Mouse (Mus musculus) induced T-regulatory cell, adult 2 months (primary cell): Measurements from ENCODE around the gene Gm13089.
"Not testable (repeated sequence)": the region's sequence is repeated elsewhere in the genome, so short reads cannot be mapped to it uniquely, and the experiment has no call there.

Experiments
- DNase-seq: peaks from one replicate; pipeline ENCODE4 v3.0.0-alpha.2; 2012; ENCODE audit warnings: low read depth

Gene Gm13089

DNA sequence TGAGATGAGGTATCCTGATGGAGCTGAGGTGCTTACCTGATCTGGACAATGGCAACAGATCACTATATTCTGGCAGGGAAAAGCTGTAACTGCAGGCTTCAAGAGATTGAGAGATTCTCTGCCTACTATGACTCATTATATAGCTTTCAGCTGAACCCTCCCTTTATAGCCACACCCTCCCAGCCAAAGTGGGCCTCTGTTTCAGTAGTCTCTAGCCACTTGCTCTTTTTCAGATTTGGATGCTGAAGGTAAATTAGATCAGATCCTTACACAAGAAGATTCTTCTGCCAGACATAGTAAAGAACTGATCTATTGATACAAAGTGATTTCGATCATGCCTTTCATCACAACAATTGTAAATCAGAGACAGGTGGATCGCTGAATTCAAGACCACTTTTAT is at the start of gene Gm13089:
Gm13089 (minus strand) TSS at position 101 of the 400 bp plus-strand sequence.
- DNase-seq: no peak

DNA sequence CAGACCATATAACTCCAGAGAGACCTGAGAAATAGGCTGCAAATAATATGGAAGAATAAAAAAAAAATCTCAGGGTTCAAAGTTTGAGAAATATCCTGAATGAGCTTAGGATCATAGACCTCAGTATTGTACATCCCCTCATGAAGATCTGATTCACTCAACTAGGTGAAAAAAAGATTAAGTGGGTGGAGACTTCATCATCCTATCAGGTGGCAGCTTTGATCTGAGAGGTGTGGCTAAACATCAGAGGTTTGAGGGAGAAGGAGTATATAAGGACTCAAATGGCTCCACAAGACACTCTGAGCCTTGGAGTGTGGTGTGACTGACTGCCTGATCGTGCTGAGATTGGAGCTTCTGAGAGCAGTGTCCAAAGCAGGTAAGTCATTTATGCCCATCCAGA is 16.6 kb upstream of the Gm13089 start, which contains the start of gene Gm13078:
Gm13078 (plus strand) TSS at position 301 of the 400 bp plus-strand sequence.
- DNase-seq: no peak

DNA sequence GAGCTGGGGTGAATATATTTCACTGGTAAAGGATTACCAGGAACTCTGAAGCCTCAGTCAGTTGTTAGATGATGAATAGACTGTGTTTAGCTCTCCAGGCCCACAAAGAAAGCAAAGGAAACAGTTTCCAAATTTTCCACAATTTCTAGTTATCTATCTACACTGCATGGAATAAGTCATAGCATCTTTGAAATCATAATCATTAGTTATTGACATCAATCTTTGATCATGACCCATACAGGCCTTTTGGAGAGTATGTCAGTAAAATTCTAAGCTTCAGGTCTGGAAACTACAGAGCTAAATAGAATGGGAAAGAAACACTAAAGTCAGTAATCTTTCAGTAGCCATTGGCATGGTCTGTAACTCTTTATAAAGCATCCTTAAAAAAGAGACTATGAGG is 45.4 kb downstream of the Gm13089 start, which contains the start of gene Gm13088:
Gm13088 (minus strand) TSS at position 101 of the 400 bp plus-strand sequence.
- DNase-seq: not testable (repeated sequence)
